Mouse (Mus musculus) megakaryocyte, embryonic 14.5 days (primary cell): Measurements from ENCODE around the gene Lct.

Experiments
- FLI1 ChIP-seq: IDR thresholded peaks from 2 replicates; pipeline ENCODE4 v1.6.1; 2012; ENCODE audit warnings: low read length, inconsistent platforms, mixed read lengths
- GATA1 ChIP-seq: IDR thresholded peaks from 3 replicates; pipeline ENCODE4 v1.6.1; 2012; ENCODE audit warnings: mixed read lengths, low read length, inconsistent platforms, borderline replicate concordance

- TF ChIP-seq GATA1, result no peak
- no peak for TF ChIP-seq FLI1
These were observed 92.9 kb downstream of the Lct start for GRCm38 (mm10) chr1:128235181-128235580.
